ENCODE assay signal across 8 mouse cellular contexts in the genomic region with DNA sequence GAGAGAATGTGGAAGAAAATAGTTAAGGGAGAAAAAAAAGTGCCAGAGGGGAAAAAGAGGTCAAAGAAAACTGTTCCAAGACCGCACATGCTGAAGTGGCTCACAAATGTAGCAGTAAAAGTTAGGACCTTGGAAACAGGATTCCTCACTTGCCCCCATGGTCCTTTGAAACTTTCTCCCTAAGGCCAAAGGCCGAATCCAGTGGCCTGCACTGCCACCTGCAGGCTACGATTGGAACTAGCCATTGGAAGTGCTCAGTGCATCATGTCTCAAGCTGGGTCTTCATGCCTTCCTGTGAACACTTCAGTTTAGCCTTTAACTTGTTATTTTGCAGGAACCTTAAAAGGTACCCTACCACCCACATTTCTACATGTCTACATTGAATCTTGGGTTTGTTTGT. TPM values are rescaled to one million over a fixed set of nuclear protein-coding genes. Genes with fewer than 3 reads are reported as not detected.
DNase-seq lines count a peak whose midpoint lies in the region; ATAC-seq and TF ChIP-seq lines count a peak whose summit lies in the region.

No protein-coding gene starts in this region.

- TF ChIP-seq CTCF in intestine, postnatal 0 days (IDR thresholded peaks at IDR 0.05; ENCODE audit: low read depth), result peak; percentile 92
- TF ChIP-seq CTCF in hindbrain, postnatal 0 days (IDR thresholded peaks at IDR 0.05; ENCODE audit: low read depth), result peak; percentile 90

- H3K27me3 ChIP-seq in intestine, postnatal 0 days (replicated peaks; ENCODE audit: control insufficient read depth, insufficient read depth, low read length), result no peaks in the 10 kb centered on the region
- H3K27me3 ChIP-seq in intestine, embryonic 16.5 days (replicated peaks; ENCODE audit: control insufficient read depth, insufficient read depth, low read length), result no peaks in the 10 kb centered on the region
- H3K27me3 ChIP-seq in hindbrain, postnatal 0 days (ENCODE audit: insufficient read depth, low read length), result no peaks in the 10 kb centered on the region
- H3K27me3 ChIP-seq in limb, embryonic 10.5 days (ENCODE audit: low read depth, poor library complexity, severe bottlenecking), result no peaks in the 10 kb centered on the region

- no peak for ATAC-seq in intestine, postnatal 0 days
- no peak for ATAC-seq in intestine, embryonic 16.5 days
- no peak for ATAC-seq in hindbrain, postnatal 0 days

- DNase-seq in adrenal gland, adult 18-20 months (ENCODE audit: low spot score in 2 of 2), result peak; percentile 56 to 72
- peak; percentile 69 for DNase-seq in embryo, embryonic 9.5 days (ENCODE audit: extremely low spot score)
- DNase-seq in hindbrain, postnatal 0 days (ENCODE audit: low spot score), result peak; percentile 80
- DNase-seq in limb, embryonic 10.5 days (ENCODE audit: low spot score), result peak; percentile 80
- DNase-seq in ovary, postnatal 14 days (ENCODE audit: low spot score), result peak; percentile 77
- DNase-seq in thymus, postnatal 0 days (ENCODE audit: low spot score), result peak; percentile 61

- H3K27ac ChIP-seq in intestine, postnatal 0 days (ENCODE audit: low read depth, low read length), result no peak overlapping the region
- H3K27ac ChIP-seq in intestine, embryonic 16.5 days (ENCODE audit: low read length), result no peak overlapping the region
- no peak overlapping the region for H3K27ac ChIP-seq in hindbrain, postnatal 0 days
- H3K27ac ChIP-seq in limb, embryonic 10.5 days, result no peak overlapping the region

- no peaks in the 10 kb centered on the region for H3K9me3 ChIP-seq in intestine, postnatal 0 days (ENCODE audit: control insufficient read depth)
- no peaks in the 10 kb centered on the region for H3K9me3 ChIP-seq in intestine, embryonic 16.5 days (ENCODE audit: control insufficient read depth, low read length)
- no peaks in the 10 kb centered on the region for H3K9me3 ChIP-seq in hindbrain, postnatal 0 days (ENCODE audit: low read length)
- no peaks in the 10 kb centered on the region for H3K9me3 ChIP-seq in limb, embryonic 10.5 days (replicated peaks)

- H3K9ac ChIP-seq in intestine, postnatal 0 days (ENCODE audit: low read depth, low read length), result no peak overlapping the region
- no peak overlapping the region for H3K9ac ChIP-seq in intestine, embryonic 16.5 days (ENCODE audit: low read depth, low read length)
- H3K9ac ChIP-seq in hindbrain, postnatal 0 days (replicated peaks; ENCODE audit: low read length), result no peak overlapping the region

- no peak overlapping the region for H3K4me2 ChIP-seq in intestine, postnatal 0 days (replicated peaks; ENCODE audit: low read depth)
- no peak overlapping the region for H3K4me2 ChIP-seq in intestine, embryonic 16.5 days (ENCODE audit: low read depth, low read length)
- no peak overlapping the region for H3K4me2 ChIP-seq in hindbrain, postnatal 0 days (ENCODE audit: low read depth, low read length)

- H3K4me3 ChIP-seq in intestine, postnatal 0 days (ENCODE audit: low read depth, low read length), result no peak overlapping the region
- no peak overlapping the region for H3K4me3 ChIP-seq in intestine, embryonic 16.5 days (ENCODE audit: low read length)
- H3K4me3 ChIP-seq in hindbrain, postnatal 0 days (ENCODE audit: low read length), result no peak overlapping the region
- no peak overlapping the region for H3K4me3 ChIP-seq in limb, embryonic 10.5 days

- no peaks in the 10 kb centered on the region for H3K4me1 ChIP-seq in intestine, postnatal 0 days (replicated peaks; ENCODE audit: control insufficient read depth, insufficient read depth, low read length)
- H3K4me1 ChIP-seq in intestine, embryonic 16.5 days (ENCODE audit: control insufficient read depth, insufficient read depth, low read length), result no peaks in the 10 kb centered on the region
- no peaks in the 10 kb centered on the region for H3K4me1 ChIP-seq in hindbrain, postnatal 0 days (ENCODE audit: insufficient read depth, low read length)
- H3K4me1 ChIP-seq in limb, embryonic 10.5 days, result peaks cover 13% of the 10 kb centered on the region

- 7% methylated on average over 3 of the region's 3 CpGs for WGBS in intestine, postnatal 0 days
- 15% methylated on average over 3 of the region's 3 CpGs for whole genome bisulfite sequencing in intestine, embryonic 16.5 days
- 20% methylated on average over 3 of the region's 3 CpGs for WGBS in hindbrain, postnatal 0 days
- WGBS in limb, embryonic 10.5 days, result 7% methylated on average over 3 of the region's 3 CpGs

- no peaks in the 10 kb centered on the region for H3K36me3 ChIP-seq in intestine, postnatal 0 days (ENCODE audit: control insufficient read depth, insufficient read depth)
- no peaks in the 10 kb centered on the region for H3K36me3 ChIP-seq in intestine, embryonic 16.5 days (ENCODE audit: control insufficient read depth, insufficient read depth, low read length)
- no peaks in the 10 kb centered on the region for H3K36me3 ChIP-seq in hindbrain, postnatal 0 days (ENCODE audit: insufficient read depth, low read length)
- H3K36me3 ChIP-seq in limb, embryonic 10.5 days, result no peaks in the 10 kb centered on the region

RNA-seq across cellular contexts. Expression of a gene that starts 56.3 kb away (rescaled TPM):
- polyA plus RNA-seq in intestine, postnatal 0 days (2015; fragmentation: Nextera tagmentation; extraction: Ambion mirVana), result 0.85 and 0.89 TPM in 2 replicates
- 1.7 and 1.8 TPM in 2 replicates for polyA plus RNA-seq in intestine, embryonic 16.5 days (2015; fragmentation: Nextera tagmentation; extraction: Ambion mirVana)
- total RNA-seq in adrenal gland, adult 18-20 months (2021), result 1 to 10 TPM; 2.5 to 2.6 TPM
- total RNA-seq in hindbrain, postnatal 0 days (2014; rRNA removed), result 0.36 and 1.1 TPM in 2 replicates
- 0.35 and 0.40 TPM in 2 replicates for polyA plus RNA-seq in hindbrain, postnatal 0 days (2015; fragmentation: Nextera tagmentation; extraction: Ambion mirVana)
- 0.79 and 0.93 TPM in 2 replicates for polyA plus RNA-seq in limb, embryonic 10.5 days (2016; fragmentation: Nextera tagmentation; extraction: Ambion mirVana)
- 3.4 and 4.0 TPM in 2 replicates for polyA plus RNA-seq in thymus, postnatal 0 days (2015; fragmentation: Nextera tagmentation; extraction: Ambion mirVana)
